In the genomic region with DNA sequence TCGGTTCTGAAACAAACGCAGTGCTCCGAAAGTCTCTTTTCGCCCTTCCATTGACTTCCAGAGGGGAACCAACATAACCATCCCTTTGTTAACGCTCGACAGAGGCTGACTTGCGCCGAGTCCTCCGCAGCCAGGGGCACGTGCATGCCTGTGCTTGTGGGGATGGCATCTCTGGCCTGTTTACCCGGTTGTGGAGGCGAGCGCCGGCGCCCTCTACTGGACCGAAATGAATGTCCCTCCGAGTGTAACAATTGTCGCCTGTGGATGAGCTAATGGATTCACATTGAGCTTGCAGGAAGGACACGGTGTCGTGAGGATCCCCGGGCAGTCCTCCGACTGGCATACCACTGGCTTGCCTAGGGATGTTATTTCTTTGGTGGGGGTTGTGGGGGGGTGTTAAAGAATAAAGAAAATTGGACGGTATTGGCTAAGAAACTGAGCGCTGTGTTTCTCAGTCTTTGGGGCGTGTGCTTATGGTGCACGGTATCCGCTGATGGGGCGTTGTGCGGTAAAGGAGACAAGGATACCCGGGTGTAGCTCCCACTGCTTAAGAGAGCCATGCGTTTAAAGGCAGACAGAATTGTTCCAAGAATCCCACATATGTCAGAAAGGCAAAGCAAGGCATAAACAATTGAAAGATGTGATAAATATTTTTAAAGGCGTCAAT, we compare ENCODE assay signal across 8 mouse cellular contexts. TPM values are rescaled to one million over a fixed set of nuclear protein-coding genes. Genes with fewer than 3 reads are reported as not detected.
DNase-seq lines count a peak whose midpoint lies in the region; ATAC-seq lines count a peak whose summit lies in the region.

No protein-coding gene starts in this region.

- DNase-seq in adipocyte (ENCODE audit: low spot score), result peak; percentile 88
- peak; percentile 93 for DNase-seq in embryo, embryonic 10 days (ENCODE audit: low spot score)
- DNase-seq in gastrocnemius, postnatal 14 days, result peak; percentile 82
- peak; percentile 79 to 95 for DNase-seq in left cerebral cortex, adult 9 months (ENCODE audit: low spot score in 2 of 2)
- DNase-seq in right cerebral cortex, postnatal 14 days, result peak; percentile 86
- DNase-seq in urinary bladder, postnatal 25 days (ENCODE audit: low spot score), result peak; percentile 76

- intact Hi-C loops in gastrocnemius, postnatal 14 days (cut with DNase I; ENCODE audit: low total_unique reads), result loop anchor here (5.0 kb wide), 1 partner anchor 158 kb away; no protein-coding TSS in a partner anchor

- ATAC-seq in inflammation-experienced regulatory T-cells, adult 6 months, result peak; percentile 91
- ATAC-seq in megakaryocyte progenitor cell, adult 5-6 weeks (replicated peaks; ENCODE audit: poor library complexity), result peak; percentile 99

RNA-seq across cellular contexts. Expression of gene Mical3, which starts 0.6 kb away (rescaled TPM):
- 10 to 100 TPM; 45.6 to 53.0 TPM for total RNA-seq in gastrocnemius, postnatal 14 days (2021)
- polyA plus RNA-seq in inflammation-experienced regulatory T-cells, adult 6 months (2017; shearing (Covaris generic)), result 10 to 100 TPM in 1 of 3 experiments, 1 to 10 TPM in 2; 2.8 to 13.9 (median 8.0) TPM
- 11.3 and 16.1 TPM in 2 replicates for total RNA-seq in megakaryocyte progenitor cell, adult 5-6 weeks (2015)
- 7.4 and 8.3 TPM in 2 replicates for total RNA-seq in megakaryocyte progenitor cell, adult 5-6 weeks (2017)

RNA-seq across cellular contexts. Expression of gene Pex26, which starts 53.3 kb away (rescaled TPM):
- total RNA-seq in gastrocnemius, postnatal 14 days (2021), result 1 to 10 TPM; 2.7 to 3.5 TPM
- polyA plus RNA-seq in inflammation-experienced regulatory T-cells, adult 6 months (2017; shearing (Covaris generic)), result 1 to 10 TPM; 2.2 to 2.5 (median 2.4) TPM
- 5.3 and 8.0 TPM in 2 replicates for total RNA-seq in megakaryocyte progenitor cell, adult 5-6 weeks (2015)
- 6.7 and 7.9 TPM in 2 replicates for total RNA-seq in megakaryocyte progenitor cell, adult 5-6 weeks (2017)

Comparison
In these comparisons a context has a peak if more than half of its experiments do, and no peak if none do; other contexts are left out.
1. Peak in every context shown above with its lines: DNase-seq and ATAC-seq.